ENCODE assay signal across 17 mouse cellular contexts in the genomic region with DNA sequence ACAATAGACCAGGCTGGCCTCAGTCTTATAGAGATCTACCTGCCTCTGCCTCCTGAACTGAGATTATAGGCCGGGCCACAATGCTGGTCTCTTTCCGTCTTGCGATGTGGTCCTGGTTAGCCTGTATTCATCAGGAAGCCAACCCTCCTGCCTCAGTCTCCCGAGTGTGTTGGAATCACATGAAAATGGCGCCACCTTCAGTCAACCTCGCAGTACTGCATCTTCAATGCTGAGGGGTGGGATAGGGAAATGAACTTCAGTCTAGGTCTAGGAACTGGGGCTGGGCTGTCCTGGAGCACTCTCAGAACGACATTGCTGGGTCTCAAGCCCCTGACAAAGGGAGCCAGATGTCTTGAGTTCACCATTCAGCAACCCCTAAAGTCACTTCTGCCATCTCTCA. TPM values are rescaled to one million over a fixed set of nuclear protein-coding genes. Genes with fewer than 3 reads are reported as not detected.
A peak's percentile ranks its signal among the peaks of the same experiment; 100 is the strongest.
DNase-seq lines count a peak whose midpoint lies in the region; ATAC-seq and TF ChIP-seq lines count a peak whose summit lies in the region.
"Had no signal": no experiment of that assay in that cellular context is flagged by ENCODE, and none has a peak within 500 bp of the region (broad histone marks: within the 10 kb centered on the region; RNA-seq: fewer than 3 reads in every experiment).

No protein-coding gene starts in this region.

- H3K4me3 ChIP-seq in layer of hippocampus, adult 2 months: no peak overlapping the region
- no peak overlapping the region for H3K4me3 ChIP-seq in cortical plate, adult 2 months (ENCODE audit: insufficient read depth, low read length)
- H3K4me3 ChIP-seq in stomach, postnatal 0 days (ENCODE audit: low read depth, low read length): no peak overlapping the region
- H3K4me3 ChIP-seq in neural tube, embryonic 15.5 days (replicated peaks): no peak overlapping the region
- H3K4me3 ChIP-seq: forebrain, embryonic 13.5 days; limb, embryonic 15.5 days; midbrain, embryonic 10.5 days had no signal

- 0 out of 2 replicates have a peak, but pooled peaks cover 8% of the 10 kb centered on the region for H3K36me3 ChIP-seq in stomach, postnatal 0 days (ENCODE audit: control insufficient read depth, insufficient read depth, low read length)
- peaks cover 4% of the 10 kb centered on the region; the same call in 1 of the 2 replicates for H3K36me3 ChIP-seq in neural tube, embryonic 15.5 days

- peaks cover 6% of the 10 kb centered on the region for H3K4me1 ChIP-seq in cortical plate, adult 2 months (ENCODE audit: control insufficient read depth, insufficient read depth, low read length)
- H3K4me1 ChIP-seq in stomach, postnatal 0 days (replicated peaks; ENCODE audit: control insufficient read depth, insufficient read depth): no peaks in the 10 kb centered on the region
- H3K4me1 ChIP-seq in neural tube, embryonic 15.5 days: peaks cover 10% of the 10 kb centered on the region

- no peak overlapping the region for H3K9ac ChIP-seq in stomach, postnatal 0 days (ENCODE audit: low read length)
- H3K9ac ChIP-seq in neural tube, embryonic 15.5 days (replicated peaks): no peak overlapping the region
- H3K9ac ChIP-seq: forebrain, embryonic 13.5 days; limb, embryonic 15.5 days had no signal

- peak; percentile 67 for TF ChIP-seq CTCF in layer of hippocampus, adult 2 months (conservative IDR thresholded peaks at IDR 0.05)
- TF ChIP-seq CTCF in cortical plate, adult 2 months (IDR thresholded peaks at IDR 0.05; ENCODE audit: extremely low read depth, insufficient read depth, low read length): peak; percentile 51; the same call in 1 of the 2 replicates
- peak; percentile 65 for TF ChIP-seq CTCF in stomach, postnatal 0 days (IDR thresholded peaks at IDR 0.05; ENCODE audit: low read depth)

- TF ChIP-seq POLR2A in cortical plate, adult 2 months (IDR thresholded peaks at IDR 0.05; ENCODE audit: extremely low read depth, insufficient read depth, low read length): no peak

- WGBS in stomach, postnatal 0 days: 77% methylated on average over 7 of the region's 7 CpGs
- 78% methylated on average over 7 of the region's 7 CpGs for WGBS in neural tube, embryonic 15.5 days

- no peak for DNase-seq in layer of hippocampus, adult 2 months (ENCODE audit: low spot score in 2 of 2)
- DNase-seq in layer of hippocampus, adult 8-10 months (ENCODE audit: low spot score in 2 of 2): no peak
- peak; percentile 52 for DNase-seq in thymus, postnatal 4 days
- DNase-seq in thymus, postnatal 14 days: no peak
- DNase-seq in stomach, postnatal 0 days (ENCODE audit: low spot score): no peak
- DNase-seq in kidney, adult 11 months: no peak
- DNase-seq: adrenal gland, postnatal 14 days; cerebellum, adult 9-10 months; gastrocnemius, postnatal 36 days; layer of hippocampus, postnatal 36 days had no signal

- no peak for ATAC-seq in stomach, postnatal 0 days (ENCODE audit: low FRiP score, low TSS enrichment)
- ATAC-seq in neural tube, embryonic 15.5 days (ENCODE audit: low FRiP score): no peak
- ATAC-seq: forebrain, embryonic 13.5 days had no signal

- no peak overlapping the region for H3K27ac ChIP-seq in layer of hippocampus, adult 2 months
- H3K27ac ChIP-seq in cortical plate, adult 2 months (ENCODE audit: insufficient read depth, low read length): no peak overlapping the region
- H3K27ac ChIP-seq in stomach, postnatal 0 days (replicated peaks): no peak overlapping the region
- no peak overlapping the region for H3K27ac ChIP-seq in neural tube, embryonic 15.5 days (replicated peaks)
- H3K27ac ChIP-seq: forebrain, embryonic 13.5 days; limb, embryonic 15.5 days; midbrain, embryonic 10.5 days had no signal

- TF ChIP-seq EP300 in stomach, postnatal 0 days (optimal IDR thresholded peaks at IDR 0.05): no peak

- no peaks in the 10 kb centered on the region for H3K27me3 ChIP-seq in stomach, postnatal 0 days (ENCODE audit: control insufficient read depth, insufficient read depth, low read length)
- no peaks in the 10 kb centered on the region for H3K27me3 ChIP-seq in neural tube, embryonic 15.5 days (replicated peaks)
- H3K27me3 ChIP-seq: forebrain, embryonic 13.5 days; limb, embryonic 15.5 days had no signal

- H3K9me3 ChIP-seq in stomach, postnatal 0 days (ENCODE audit: control insufficient read depth, low read length): no peaks in the 10 kb centered on the region
- no peaks in the 10 kb centered on the region for H3K9me3 ChIP-seq in neural tube, embryonic 15.5 days (replicated peaks)
- H3K9me3 ChIP-seq: forebrain, embryonic 13.5 days; limb, embryonic 15.5 days had no signal

- no peak overlapping the region for H3K4me2 ChIP-seq in stomach, postnatal 0 days (replicated peaks; ENCODE audit: low read depth)
- no peak overlapping the region for H3K4me2 ChIP-seq in neural tube, embryonic 15.5 days
- H3K4me2 ChIP-seq: forebrain, embryonic 13.5 days; limb, embryonic 15.5 days had no signal

RNA-seq across cellular contexts. Expression of a gene that starts 8.7 kb away (rescaled TPM):
- total RNA-seq in layer of hippocampus, adult 2 months (2021): 1 to 10 TPM; 5.8 to 7.1 TPM
- total RNA-seq in layer of hippocampus, adult 8-10 months (2022): 1 to 10 TPM; 4.4 to 7.8 (median 6.1) TPM
- polyA plus RNA-seq in cortical plate, adult 2 months (2012; rRNA removed): 5.2 and 5.8 TPM in 2 replicates
- polyA plus RNA-seq in stomach, postnatal 0 days (2015; fragmentation: Nextera tagmentation; extraction: Ambion mirVana): 2.4 and 3.0 TPM in 2 replicates
- 4.4 and 6.5 TPM in 2 replicates for polyA plus RNA-seq in neural tube, embryonic 15.5 days (2015; fragmentation: Nextera tagmentation; extraction: Ambion mirVana)

RNA-seq across cellular contexts. Expression of a gene that starts 19.7 kb away (rescaled TPM):
- total RNA-seq in layer of hippocampus, adult 2 months (2021): 1 to 10 TPM; 1.1 to 1.8 TPM
- 1 to 10 TPM; 1.3 to 2.7 (median 1.9) TPM for total RNA-seq in layer of hippocampus, adult 8-10 months (2022)
- polyA plus RNA-seq in cortical plate, adult 2 months (2012; rRNA removed): 2.3 and 3.0 TPM in 2 replicates
- 18.9 and 26.4 TPM in 2 replicates for polyA plus RNA-seq in stomach, postnatal 0 days (2015; fragmentation: Nextera tagmentation; extraction: Ambion mirVana)
- 6.1 and 12.9 TPM in 2 replicates for polyA plus RNA-seq in neural tube, embryonic 15.5 days (2015; fragmentation: Nextera tagmentation; extraction: Ambion mirVana)

RNA-seq across cellular contexts. Expression of a gene that starts 20.7 kb away (rescaled TPM):
- total RNA-seq in layer of hippocampus, adult 2 months (2021): 100 to 1,000 TPM; 199 to 218 TPM
- total RNA-seq in layer of hippocampus, adult 8-10 months (2022): 100 to 1,000 TPM; 179 to 205 (median 193) TPM
- 181 and 197 TPM in 2 replicates for polyA plus RNA-seq in cortical plate, adult 2 months (2012; rRNA removed)
- polyA plus RNA-seq in stomach, postnatal 0 days (2015; fragmentation: Nextera tagmentation; extraction: Ambion mirVana): 279 and 291 TPM in 2 replicates
- 446 and 448 TPM in 2 replicates for polyA plus RNA-seq in neural tube, embryonic 15.5 days (2015; fragmentation: Nextera tagmentation; extraction: Ambion mirVana)

RNA-seq across cellular contexts. Expression of a gene that starts 24.1 kb away (rescaled TPM):
- under 1 TPM; 0.22 to 0.28 TPM for total RNA-seq in layer of hippocampus, adult 2 months (2021)
- total RNA-seq in layer of hippocampus, adult 8-10 months (2022): under 1 TPM in 3 of 4 experiments, not detected in 1; 0.14 to 0.51 (median 0.23) TPM
- polyA plus RNA-seq in cortical plate, adult 2 months (2012; rRNA removed): 0.17 and 0.23 TPM in 2 replicates
- polyA plus RNA-seq in stomach, postnatal 0 days (2015; fragmentation: Nextera tagmentation; extraction: Ambion mirVana): 0.02 TPM in 1 of 2 replicates, not detected in the other
- 0.04 and 27.8 TPM in 2 replicates for polyA plus RNA-seq in neural tube, embryonic 15.5 days (2015; fragmentation: Nextera tagmentation; extraction: Ambion mirVana)
- total RNA-seq: adrenal gland, postnatal 14 days; heart, postnatal 25 days had no signal
- polyA plus RNA-seq: embryonic facial prominence, embryonic 11.5 days; limb, embryonic 15.5 days had no signal

RNA-seq across cellular contexts. Expression of a gene that starts 42.7 kb away (rescaled TPM):
- 1 to 10 TPM; 4.4 to 4.8 TPM for total RNA-seq in layer of hippocampus, adult 2 months (2021)
- total RNA-seq in layer of hippocampus, adult 8-10 months (2022): 1 to 10 TPM; 3.6 to 9.7 (median 4.9) TPM
- 3.7 and 3.8 TPM in 2 replicates for polyA plus RNA-seq in cortical plate, adult 2 months (2012; rRNA removed)
- polyA plus RNA-seq in stomach, postnatal 0 days (2015; fragmentation: Nextera tagmentation; extraction: Ambion mirVana): 23.7 and 24.1 TPM in 2 replicates
- polyA plus RNA-seq in neural tube, embryonic 15.5 days (2015; fragmentation: Nextera tagmentation; extraction: Ambion mirVana): 20.5 and 34.8 TPM in 2 replicates
